Mouse (Mus musculus) urinary bladder, postnatal 4 days (tissue): ENCODE measurements around the gene Mucl3.
A peak's percentile ranks its signal among the peaks of the same experiment; 100 is the strongest.

Experiments
- DNase-seq, 2 experiments: peaks; one replicate each; pipeline ENCODE4 v3.0.0; 2021 to 2022; ENCODE audit warnings: low spot score in 2 of 2

Mucl3 gene

DNA sequence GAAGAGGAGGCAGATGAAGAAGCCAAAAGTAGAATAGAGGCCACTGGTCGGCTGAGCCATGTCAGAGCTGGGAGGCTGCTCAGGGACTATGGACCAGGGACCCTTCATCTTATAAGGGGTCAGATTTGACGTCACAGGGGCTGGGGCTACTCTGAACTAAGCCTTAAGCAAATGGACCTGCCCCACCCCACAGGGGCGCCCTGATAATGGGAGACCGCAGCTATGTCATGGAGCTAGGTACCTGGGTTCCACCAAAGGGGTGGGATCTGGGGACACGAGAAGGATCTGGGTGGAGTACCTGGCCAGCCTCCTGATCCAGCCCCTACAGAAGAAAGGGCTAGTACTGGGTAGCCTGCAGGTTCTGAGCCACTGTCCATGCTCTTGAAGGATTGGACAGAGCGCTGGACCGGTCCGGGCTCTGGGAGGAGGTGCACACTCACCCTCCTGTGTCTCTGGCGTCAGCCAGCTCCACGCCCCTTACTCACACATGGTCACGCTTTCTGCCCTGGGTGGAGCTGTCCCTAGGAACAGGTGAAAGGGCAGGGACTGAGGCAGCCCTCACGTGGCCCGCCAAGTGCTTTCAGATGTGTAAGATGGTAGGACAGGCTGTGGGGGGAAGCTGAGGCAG is at the start of gene Mucl3:
Gene Mucl3, minus strand, starts transcription at position 87 of the 628 bp plus-strand sequence.
- DNase-seq = peak in 1 of 2 experiments; percentile 53

DNA sequence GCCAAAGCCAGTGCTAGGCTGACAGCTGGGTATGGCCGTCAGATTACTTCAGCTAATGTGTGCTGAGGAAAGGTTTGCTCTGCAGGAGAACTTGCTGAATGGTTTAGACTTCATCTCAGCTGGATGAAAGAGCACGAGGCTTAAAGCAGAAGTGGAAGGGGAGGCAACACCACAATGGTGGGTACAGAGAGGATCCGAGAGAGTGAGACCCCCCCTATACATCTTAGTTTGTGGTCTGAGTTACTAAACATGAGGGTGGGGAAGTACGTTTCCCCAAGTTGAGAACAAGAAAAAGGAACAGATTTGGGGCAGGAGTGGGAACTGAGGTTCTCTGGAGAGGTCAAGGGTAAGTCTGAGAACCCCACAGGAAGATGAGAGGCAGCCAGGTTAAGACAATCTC is 48.9 kb upstream of the Mucl3 start:
- DNase-seq = no peak

DNA sequence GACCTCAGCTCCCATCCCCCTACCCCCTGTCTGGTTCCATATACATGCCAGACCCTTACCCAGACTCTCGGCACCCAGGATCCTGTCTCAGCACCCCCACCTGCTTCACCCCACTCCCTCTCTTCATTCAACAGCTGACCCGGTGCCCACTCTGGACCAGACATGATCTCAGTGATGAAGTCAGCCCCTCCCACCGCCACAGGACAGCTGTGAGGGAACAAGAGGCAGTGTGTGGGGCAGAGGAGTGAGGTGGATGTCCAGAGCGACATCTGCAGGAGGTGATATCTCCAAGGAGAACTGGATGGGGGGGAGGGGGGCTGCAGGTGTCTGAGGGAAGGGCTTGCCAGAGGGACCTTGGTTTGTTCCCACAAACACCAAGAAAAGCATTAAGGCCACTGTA is 48.3 kb upstream of the Mucl3 start:
- DNase-seq = no peak

DNA sequence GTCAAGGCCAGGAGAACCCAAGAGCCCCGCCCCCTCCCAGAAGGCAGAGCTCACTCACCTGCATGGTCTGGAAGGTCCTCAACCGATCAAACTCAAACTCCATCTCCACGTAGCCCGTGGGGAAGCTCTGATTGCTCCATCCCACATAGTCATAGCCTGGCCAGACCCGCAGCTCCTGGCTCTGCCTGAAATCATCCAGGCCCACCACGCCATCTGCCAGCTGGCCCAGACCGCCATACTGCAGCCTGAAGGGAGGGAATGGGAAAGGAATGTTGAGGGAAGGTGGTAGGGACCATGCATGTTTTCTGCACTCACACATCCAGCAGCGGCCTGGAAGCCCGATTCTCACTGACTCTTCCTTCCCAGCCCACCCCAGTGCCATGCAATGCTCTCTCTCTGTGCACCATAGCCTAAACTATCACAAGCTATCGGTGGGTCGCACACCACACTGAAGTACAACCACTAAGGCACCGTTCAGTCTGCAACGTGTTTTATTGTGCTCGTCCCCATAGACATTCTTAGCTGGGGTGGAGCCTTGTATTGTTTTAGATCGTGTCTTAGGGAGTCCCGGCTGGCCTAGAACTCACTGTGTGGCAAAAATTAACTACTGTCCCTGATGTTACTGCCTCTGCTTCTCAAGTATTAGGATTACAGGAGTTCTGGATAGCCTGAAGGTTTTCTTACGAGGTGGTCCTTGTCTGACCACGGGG is 46.6 kb upstream of the Mucl3 start:
- no peak for DNase-seq

DNA sequence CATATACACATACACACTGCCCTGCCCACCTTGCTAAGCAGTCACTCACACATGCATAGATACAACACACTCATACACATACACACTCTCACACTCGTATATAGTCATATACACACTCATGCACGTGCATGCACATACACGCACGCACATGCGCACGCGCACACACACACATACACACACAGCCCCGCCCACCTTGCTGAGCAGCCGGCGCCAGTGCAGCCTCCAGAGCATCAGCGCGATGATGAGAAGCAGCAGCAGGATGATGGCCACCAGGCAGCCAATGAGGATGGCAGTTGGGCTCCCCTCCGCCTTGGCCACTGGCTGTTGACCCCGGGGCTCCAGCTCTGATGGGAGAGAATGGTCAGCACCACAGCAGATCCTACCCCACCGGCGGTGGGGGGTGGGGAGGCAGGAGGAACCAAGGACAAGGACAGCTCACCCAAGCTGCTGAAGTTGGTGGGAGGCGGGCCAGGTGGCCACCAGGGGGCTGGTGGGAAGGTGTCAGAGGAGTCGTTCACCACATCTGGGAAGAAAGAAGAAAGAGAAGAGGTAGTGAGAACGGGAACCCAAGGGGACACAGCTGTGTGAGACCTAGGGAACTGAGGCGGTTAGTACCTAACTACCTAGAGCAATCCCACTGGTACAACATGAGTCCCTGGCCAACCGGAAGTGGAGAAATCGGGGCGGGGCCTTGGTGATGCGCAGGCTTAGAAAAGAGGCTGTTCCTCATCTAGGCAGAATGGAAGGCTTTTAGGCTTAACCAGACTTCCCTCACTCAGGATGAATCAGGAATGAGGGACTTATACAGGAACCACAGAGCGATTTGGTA is 45.1 kb upstream of the Mucl3 start:
- no peak for DNase-seq

DNA sequence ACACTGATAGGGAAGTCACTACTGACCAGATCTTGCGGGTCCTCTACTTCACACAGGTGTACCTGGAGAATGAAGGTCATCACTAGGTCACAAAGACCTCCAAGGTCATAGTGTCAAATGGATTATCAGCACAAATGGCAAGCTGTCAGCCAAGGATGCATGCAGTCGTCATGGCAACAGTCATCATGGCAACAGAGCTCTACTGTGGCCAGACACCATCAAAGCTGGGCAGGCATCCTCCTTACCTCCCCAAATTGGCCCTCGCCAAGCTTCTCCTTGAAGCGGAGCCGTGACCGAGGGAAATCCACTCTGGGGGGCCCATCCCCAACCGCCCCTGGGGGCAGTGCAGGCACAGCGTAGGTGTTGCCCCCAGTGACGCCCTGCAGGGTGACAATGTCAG is 41.6 kb upstream of the Mucl3 start:
- DNase-seq = no peak

DNA sequence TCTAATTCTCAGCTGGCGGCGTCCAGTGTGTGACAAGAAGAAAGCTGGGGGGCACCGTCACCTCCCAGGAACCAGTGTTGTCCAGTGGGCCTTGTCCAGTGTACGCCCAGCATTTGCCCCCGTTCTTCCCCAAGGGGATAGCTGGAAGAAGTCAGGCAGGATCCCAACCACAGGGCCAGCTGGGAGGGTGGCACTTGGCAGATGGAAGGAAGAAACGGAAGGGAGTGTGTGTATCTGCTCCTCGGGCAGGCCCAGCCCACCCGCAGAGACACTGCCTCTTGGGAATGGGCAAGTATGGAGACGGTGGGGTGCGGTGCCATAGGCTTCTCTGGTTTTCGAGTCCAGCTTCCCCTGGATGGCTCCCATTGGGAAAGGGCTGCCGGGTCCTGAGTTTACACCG is 38.5 kb upstream of the Mucl3 start:
- no peak for DNase-seq

DNA sequence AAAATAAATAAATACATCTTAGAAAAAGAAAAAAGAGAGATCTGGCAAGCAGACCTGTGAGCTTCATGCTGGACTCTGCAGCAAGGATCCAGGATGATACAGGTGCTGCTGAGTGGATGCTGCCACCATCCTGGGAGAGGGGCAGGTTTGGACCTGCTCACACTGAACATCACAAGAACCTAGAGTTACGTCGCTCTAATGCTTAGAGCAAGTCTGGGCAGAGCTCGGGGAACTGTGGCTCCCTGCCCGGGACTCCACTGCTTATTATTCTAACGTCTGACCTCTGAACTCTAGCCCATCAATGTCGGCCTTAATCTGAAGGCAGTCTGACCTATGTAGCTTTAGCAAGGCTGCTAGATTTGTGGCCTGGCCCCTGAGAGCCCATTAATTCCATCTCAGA is 37.1 kb upstream of the Mucl3 start:
- DNase-seq = no peak

DNA sequence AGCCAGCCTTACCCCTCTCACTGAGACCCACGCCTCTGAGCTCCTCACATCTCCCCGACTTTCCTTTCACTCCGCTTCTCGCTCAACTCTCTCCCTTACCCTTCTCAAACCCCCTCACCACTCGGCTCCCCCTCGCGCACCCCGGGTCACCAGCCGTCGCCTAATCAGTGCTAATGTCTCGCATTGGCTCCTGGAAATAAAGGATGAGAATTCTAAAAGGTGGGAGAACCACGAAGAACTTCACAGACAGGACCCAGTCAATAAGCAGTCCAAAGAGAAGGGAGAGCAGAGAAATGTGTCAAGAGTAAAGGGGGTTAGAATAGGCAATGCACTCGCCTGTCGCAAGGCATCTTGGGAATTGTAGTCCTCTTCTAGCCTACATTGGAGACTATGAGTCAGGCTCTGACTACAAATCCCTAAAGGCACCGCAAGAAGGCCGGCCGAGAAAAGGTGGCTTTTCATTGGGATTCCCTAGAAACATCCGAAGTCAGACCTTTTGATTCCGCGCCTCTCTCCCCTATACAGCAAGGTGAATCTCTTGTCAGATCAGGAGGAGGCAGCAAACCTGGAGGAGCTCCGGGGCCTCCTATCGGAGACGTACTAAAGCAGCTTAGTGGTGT is 30.0 kb upstream of the Mucl3 start, which contains the start of gene Gtf2h4:
Gene Gtf2h4, minus strand, starts transcription at position 324 of the 620 bp plus-strand sequence.
- DNase-seq = peak; percentile 78 to 82

DNA sequence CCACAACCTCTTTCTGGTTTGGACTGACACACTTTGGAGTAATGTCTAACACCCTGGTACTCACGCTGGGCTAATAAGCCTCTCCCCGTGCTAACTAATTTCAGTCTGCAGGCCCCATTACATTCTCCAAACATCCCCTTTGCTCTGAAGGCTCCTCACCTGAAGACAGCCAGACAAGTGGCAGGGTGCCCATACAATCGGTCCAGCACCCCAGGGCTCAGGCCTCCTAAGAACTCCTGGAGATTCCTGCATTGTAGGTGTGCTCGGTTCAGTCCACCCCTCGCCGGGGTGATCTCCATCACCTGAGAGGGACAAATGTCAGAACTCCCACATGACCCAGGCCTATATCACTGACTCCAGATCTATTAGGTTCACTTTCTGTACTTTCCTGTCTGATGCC is 29.0 kb upstream of the Mucl3 start:
- DNase-seq = no peak

DNA sequence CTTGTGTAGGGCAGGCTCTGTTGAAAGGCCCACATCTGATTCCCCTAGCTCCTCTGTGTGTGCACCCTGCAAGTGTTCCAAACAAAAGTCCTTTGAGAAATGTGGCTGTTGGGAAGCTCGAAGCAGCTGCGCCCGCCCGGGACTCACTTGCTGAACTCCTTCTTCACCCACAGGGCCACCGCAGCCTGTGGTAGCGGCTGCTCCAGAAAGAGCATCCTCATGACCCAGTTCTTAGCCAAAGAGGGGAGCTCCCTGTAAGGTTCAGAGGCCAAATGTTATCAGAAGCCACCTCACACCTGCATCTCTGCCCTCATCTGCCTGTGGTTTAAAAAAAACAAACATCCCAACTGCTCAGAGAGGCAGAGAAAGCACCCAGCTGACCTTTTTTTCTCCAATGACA is 28.4 kb upstream of the Mucl3 start:
- no peak for DNase-seq

DNA sequence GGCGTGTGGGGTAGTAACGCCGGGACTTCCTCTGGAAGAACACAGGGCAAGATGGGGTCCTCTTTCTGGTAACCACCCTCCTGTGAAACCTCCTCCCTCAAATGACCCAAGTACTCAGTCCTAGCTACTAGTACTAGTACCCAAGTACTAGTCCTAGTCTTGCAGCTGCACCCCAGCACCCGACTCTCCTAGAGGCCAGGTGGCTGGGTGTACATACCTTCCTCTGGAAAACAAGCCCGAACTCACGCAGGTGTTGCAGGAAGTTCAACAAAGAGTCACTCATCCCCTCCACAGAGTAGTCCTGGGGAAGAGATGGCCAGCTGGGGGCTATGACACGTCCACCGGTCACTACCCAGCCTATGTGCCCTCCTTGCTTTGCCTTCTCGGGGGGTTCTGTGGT is 26.2 kb upstream of the Mucl3 start:
- DNase-seq = no peak

DNA sequence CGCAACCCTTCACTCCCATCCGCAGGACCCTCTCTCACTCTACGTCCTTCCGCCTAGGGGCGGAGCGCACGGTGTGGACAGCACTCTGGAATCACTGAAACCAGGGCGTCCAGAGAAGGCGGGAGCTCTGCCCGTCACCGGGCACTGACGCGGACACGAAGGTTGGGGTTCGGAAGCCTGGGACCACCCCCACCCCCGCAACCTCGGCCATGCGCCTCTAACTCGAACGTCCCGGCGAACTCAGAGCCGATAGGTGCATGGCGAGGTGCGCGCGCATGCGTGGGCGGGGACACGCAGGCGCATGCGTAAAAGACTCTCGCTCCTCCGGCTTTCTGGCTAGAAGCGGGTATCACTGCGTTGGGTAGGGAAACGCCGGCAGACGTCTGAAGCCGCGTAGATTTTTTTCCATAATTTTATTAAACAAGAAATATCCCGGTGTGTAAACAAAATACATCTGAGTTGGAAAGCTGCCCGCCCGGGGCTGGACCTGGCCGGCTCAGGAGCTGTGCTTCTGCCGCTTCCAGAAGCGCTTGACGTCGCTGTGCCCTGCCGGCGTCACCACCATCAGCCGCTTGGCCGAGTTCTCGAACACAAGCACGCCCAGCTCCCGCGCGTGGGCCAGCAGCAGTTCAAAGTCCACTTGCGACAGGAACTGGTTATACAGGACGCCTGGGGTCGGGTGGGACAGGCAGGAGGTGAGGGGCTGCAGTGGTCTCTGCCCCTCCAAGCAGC is 24.0 kb upstream of the Mucl3 start, which contains the start of gene Vars2:
Gene Vars2, minus strand, starts transcription at position 259 of the 732 bp plus-strand sequence.
- DNase-seq = peak; percentile 95

DNA sequence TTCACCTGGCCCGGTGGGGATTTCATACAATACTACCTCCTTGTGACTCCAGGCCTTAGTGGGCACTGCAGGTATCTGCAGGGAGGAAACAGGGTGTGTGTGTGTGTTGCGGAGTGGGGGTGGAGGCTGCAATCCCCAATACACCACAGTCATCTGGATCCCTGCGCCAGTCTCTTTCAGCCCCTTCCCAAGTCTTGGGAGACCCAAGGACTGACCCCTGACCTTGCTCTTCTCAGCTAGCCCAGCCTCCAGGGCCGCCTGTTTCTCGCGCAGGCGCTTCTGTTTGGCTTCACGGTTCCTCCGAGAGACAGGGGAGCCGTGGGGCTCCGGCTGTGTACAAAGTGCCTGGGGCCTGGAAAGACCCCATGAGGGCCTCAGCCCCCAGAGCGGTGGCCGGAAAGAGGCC is 23.4 kb upstream of the Mucl3 start:
- DNase-seq = no peak

DNA sequence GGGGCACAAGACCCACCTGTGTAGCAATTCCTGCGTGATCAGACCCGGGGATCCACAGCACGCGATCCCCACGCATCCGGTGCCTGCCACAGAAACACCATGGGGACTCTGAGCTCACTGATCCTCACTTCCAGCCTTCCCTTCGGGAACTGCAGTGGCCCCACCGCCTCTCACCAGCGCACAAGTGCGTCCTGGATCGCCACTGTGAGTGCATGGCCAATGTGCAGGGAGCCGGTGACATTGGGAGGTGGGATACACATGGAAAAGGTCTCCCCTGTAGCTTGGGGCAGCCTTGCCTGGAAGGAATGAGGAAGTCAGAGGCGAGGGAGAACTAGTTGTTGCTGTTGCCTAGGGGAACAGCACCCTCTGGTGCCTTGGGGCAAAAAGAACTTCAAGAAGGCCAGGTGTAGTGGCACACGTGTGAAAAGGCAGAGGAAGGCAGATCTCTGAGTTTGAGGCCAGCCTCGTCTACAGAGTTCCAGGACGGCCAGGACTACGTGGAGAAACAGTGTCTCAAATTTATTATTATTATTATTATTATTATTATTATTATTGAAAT is 22.5 kb upstream of the Mucl3 start:
- no peak for DNase-seq

DNA sequence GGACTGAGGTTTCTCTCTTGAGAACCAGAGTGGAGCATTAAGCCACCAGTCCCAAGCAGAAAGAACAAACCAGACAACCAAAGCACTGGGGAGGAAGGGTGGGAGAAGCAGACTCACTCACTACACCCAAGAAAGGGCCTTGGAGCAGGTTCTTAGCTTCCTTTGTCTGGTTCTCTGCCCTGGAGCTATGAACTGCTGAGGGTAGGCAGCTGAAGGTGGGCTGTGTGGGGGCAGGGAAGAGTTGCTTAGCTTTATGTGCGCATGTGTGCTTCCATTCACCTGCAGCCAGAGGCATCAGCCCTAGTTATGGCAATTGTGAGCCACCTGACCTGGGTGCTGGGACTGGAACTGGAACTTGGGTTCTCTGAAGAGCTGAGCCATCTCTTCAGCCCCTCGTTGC is 9.6 kb upstream of the Mucl3 start:
- DNase-seq = no peak

DNA sequence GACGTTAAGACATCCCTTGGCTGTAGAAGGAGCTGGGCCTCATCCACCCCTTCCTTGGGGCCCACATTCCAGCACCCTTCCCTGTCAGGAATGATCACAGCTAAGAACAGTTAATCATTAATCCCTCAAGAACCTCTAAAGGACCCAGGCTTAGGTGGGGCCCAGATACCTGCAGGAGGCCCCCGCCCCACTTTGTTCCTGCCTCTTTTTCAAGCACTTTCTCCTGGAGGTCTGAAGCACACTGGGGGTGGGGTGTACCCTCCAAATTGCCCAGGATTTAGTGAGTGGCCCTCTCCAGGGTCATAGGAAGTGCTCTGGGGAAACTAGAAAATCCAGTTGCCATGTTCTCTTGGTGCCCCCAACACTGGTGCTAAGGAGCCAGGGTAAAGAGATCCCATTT is 5.9 kb upstream of the Mucl3 start:
- no peak for DNase-seq

DNA sequence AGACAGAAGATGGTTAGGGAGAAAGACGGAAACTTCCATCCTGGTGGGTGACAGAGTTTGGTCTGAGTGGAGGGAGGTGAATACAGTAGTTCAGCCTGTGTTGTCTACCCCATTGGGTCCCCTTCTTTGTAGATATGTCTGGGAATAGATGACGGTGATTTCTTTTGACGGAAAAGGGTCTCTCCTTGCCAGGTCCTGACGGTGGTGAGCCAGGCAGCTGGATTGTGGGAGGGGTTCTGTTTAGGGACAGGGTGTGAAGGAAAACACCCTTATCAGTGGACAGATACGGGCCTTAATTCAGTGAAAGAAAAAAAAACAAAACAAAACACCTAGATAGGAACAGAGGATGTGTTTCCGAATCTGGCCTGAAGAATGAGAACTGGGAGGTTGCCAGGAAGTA is 4.1 kb downstream of the Mucl3 start:
- peak in 1 of 2 experiments; percentile 47 for DNase-seq

DNA sequence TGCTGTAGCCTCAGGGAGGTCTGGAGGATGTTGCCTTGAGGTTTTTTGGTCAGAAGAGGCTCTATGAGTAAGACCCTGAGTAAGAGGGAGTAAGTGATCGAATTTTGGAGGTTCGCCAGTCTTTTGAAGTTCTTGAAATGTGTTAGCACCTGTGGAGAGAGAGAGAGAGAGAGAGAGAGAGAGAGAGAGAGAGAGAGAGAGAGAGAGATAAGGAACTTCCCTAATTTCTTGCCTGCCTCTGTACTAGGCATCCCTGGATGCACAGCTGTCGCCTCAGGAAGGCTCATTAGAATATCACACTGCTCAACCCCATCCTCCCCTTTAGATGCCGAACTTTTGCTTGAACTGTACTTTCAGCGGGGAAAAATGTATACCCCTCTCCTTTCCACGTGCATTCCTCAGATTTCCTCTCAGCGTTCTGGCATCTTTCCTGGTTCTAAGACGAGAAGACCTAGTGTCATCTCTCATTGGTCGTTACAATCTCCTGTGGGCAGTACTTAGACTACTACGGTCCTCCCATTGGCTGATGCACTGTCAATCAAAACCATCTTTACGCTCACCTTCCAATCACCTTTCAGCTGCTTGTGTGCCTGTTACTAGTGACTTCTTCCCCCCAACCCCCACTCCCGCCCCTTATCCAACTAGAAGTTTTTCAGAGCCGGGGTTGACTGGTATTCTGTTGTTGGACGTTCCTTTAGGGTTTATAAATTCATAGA is 4.9 kb downstream of the Mucl3 start:
- peak; percentile 75 to 78 for DNase-seq

DNA sequence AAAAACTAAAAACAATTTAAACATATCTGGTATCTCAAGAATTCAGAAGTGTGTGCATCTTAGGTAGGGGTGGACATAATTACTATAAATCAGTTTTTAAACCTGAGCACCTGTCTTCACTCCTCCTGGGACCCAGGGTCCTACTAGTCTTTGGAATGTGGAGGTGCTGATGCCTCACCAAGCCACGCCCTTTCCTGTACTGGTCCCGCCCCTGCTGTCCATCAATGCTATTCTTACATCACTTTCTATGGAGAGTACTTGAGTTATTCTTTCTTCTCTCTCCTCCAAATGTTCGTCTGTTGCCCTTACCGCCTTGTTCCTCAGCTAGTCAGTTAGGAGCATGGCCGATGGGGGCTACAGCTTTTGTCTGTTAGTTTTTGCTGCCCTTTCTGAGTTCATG is 7.1 kb downstream of the Mucl3 start:
- DNase-seq = no peak
